Mouse (Mus musculus): ENCODE data around the gene Xpnpep1. TPM values are rescaled to one million over a fixed set of nuclear protein-coding genes. Genes with fewer than 3 reads are reported as not detected.

Gene Xpnpep1
- polyA plus RNA-seq, 1 experiment from 2014 or later: 112 TPM

DNA sequence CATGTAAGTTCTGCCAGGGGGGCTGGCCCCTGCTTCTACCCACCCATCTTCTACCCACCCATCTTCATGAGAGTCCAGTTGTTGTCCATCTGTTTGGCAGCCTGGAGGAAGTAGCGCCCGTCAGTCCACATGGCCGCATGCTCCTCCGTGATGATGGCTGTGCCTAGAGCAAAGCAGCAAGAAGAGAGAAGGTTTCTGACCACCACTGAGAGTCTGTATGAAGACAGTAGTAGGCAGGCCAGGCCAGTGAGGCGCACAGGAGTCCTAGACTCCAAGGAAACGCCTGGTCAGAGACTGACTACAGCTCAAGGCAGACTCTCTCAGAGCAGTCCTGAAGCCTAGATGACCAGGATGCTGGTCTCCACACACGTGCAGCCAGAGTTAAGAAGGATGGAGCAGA lies 26.7 kb downstream of the Xpnpep1 start:
- no peaks in the 10 kb centered on the region for H3K9me3 ChIP-seq (ENCODE audit: low read length)
- no peaks in the 10 kb centered on the region for H3K27me3 ChIP-seq (replicated peaks; ENCODE audit: insufficient read depth, low read length)
- TF ChIP-seq EP300 (IDR thresholded peaks at IDR 0.05): no peak
- no peak for TF ChIP-seq CTCF (IDR thresholded peaks at IDR 0.05)
- no peak overlapping the region for H3K27ac ChIP-seq (ENCODE audit: low read length)
- no peak overlapping the region for H3K4me2 ChIP-seq (replicated peaks; ENCODE audit: low read depth, low read length)
- no peaks in the 10 kb centered on the region for H3K36me3 ChIP-seq (ENCODE audit: insufficient read depth, low read length)
- no peak overlapping the region for H3K9ac ChIP-seq (replicated peaks; ENCODE audit: low read depth)
- ATAC-seq: no peak
- no peak for DNase-seq (ENCODE audit: low spot score)
- 92% methylated on average over 7 of the region's 7 CpGs for WGBS
- H3K4me3 ChIP-seq (ENCODE audit: low read depth, low read length): no peak overlapping the region
- peaks cover 5% of the 10 kb centered on the region; the same call in 1 of the 2 replicates for H3K4me1 ChIP-seq (ENCODE audit: insufficient read depth, low read depth, low read length)

DNA sequence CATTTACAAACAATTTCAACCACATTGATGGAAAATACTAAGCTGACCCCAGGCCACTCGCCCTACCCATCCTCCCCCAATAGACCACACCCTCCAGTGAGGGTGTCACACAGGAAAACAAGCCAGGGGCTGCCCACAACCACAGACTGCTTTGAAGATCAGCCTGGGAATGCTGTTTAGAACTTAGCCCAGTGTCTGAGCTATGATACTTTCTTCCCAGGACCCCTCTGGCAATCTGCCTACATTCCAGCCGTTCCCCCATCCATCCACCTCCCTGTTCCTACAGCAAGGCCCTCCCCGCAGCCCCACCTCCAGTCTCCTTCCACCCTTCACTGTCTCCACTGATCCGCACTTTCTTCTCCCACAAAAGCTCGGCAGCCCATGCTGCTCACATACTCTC lies 29.1 kb downstream of the Xpnpep1 start:
- no peak overlapping the region for H3K27ac ChIP-seq (ENCODE audit: low read length)
- no peaks in the 10 kb centered on the region for H3K27me3 ChIP-seq (replicated peaks; ENCODE audit: insufficient read depth, low read length)
- no peak for ATAC-seq
- H3K4me1 ChIP-seq (ENCODE audit: insufficient read depth, low read depth, low read length): peaks cover 5% of the 10 kb centered on the region; the same call in 1 of the 2 replicates
- peaks cover 16% of the 10 kb centered on the region; the same call in 1 of the 2 replicates for H3K36me3 ChIP-seq (ENCODE audit: insufficient read depth, low read length)
- no peak overlapping the region for H3K4me2 ChIP-seq (replicated peaks; ENCODE audit: low read depth, low read length)
- no peaks in the 10 kb centered on the region for H3K9me3 ChIP-seq (ENCODE audit: low read length)
- no peak for DNase-seq (ENCODE audit: low spot score)
- TF ChIP-seq EP300 (IDR thresholded peaks at IDR 0.05): no peak
- TF ChIP-seq CTCF (IDR thresholded peaks at IDR 0.05): no peak
- no peak overlapping the region for H3K9ac ChIP-seq (replicated peaks; ENCODE audit: low read depth)
- 52% methylated on average over 5 of the region's 5 CpGs for WGBS
- no peak overlapping the region for H3K4me3 ChIP-seq (ENCODE audit: low read depth, low read length)

DNA sequence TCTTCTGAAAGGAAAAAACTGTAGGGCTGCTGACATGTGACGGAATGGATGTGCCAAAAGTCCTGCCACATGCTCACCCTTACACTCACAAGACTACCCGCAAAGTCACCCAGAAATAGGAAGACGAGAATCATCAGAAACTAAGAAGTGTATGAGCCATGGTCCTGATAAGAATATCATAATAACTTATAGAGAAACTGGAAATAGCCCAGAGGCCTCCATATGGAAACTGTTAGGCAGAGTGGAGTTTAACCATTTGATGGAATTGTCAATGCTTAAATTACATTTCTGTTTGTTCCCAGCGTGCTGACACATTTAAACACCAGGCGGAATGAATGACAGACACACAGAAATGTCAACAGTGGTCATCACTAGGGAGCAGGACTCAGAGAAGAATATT lies 31.1 kb downstream of the Xpnpep1 start:
- Histone ChIP-seq H3K36me3 (ENCODE audit: insufficient read depth, low read length) (peaks cover 20% of the 10 kb centered on the region; the same call in 1 of the 2 replicates), H3K4me3 (ENCODE audit: low read depth, low read length) (no peak overlapping the region), H3K4me1 (ENCODE audit: insufficient read depth, low read depth, low read length) (peaks cover 5% of the 10 kb centered on the region; the same call in 1 of the 2 replicates), H3K9ac (replicated peaks; ENCODE audit: low read depth) (no peak overlapping the region), H3K4me2 (replicated peaks; ENCODE audit: low read depth, low read length) (no peak overlapping the region), H3K27me3 (replicated peaks; ENCODE audit: insufficient read depth, low read length) (no peaks in the 10 kb centered on the region), H3K27ac (ENCODE audit: low read length) (peak overlapping the region; percentile 76; the same call in 1 of the 2 replicates), H3K9me3 (ENCODE audit: low read length) (no peaks in the 10 kb centered on the region)
- no peak for ATAC-seq
- TF ChIP-seq EP300 (IDR thresholded peaks at IDR 0.05) (no peak), CTCF (IDR thresholded peaks at IDR 0.05) (no peak)
- WGBS: 63% methylated on average over 5 of the region's 5 CpGs
- no peak for DNase-seq (ENCODE audit: low spot score)

DNA sequence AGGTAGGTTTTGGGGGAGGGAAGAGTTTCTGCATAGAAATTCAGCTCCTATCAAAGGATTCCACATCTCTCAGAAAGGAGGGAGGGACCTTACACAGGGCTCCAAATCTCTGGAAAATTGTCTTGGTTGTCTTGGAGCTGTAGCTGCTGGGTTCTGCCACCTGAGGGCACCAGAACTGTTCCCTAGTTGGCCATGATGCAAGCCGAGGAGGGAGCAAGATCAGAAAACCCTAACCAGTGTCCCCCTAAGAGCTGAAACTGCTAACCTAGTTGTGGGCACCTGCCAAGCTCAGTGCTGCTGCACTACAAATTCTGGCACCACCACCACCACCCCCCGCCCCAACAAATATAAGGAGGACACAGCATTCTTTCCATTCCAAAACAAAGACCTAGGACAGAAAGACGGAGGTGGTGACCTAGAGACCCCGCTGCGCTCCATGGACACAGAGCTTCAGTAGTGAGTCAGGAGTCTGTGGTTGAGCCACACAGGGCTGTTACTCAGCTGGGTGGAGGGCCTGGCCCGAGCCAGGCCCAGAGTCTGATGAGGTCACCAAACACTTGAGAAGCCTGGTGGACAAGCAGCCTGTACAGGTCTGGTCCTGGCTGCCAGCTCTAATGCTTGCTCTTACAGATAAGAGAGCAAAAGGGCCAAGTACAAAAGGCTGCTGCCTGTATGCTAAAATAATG lies 31.9 kb downstream of the Xpnpep1 start:
- H3K4me1 ChIP-seq (ENCODE audit: insufficient read depth, low read depth, low read length): peaks cover 5% of the 10 kb centered on the region; the same call in 1 of the 2 replicates
- WGBS: 34% methylated on average over 6 of the region's 6 CpGs
- peak overlapping the region; percentile 76 for H3K27ac ChIP-seq (ENCODE audit: low read length)

DNA sequence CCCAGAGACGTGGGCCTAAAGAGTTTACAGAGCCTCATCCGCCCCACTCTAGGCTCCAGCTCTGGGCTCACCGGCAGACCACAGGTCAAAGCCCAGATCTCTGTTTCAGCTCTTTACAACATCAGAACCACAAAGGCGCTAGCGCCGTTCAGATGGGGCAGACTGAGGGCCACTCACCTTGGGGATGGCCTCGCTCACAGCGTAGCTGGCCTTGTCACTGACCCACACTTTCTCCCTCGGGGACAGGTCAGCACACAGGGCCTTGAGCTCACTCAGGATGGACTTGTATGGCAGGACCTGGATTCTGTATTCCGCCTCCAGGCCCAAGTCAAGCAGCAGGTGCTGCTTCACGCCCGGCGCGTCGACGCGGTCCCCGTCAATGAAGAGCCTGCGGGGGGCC lies 34.0 kb downstream of the Xpnpep1 start:
- Histone ChIP-seq H3K4me3 (ENCODE audit: low read depth, low read length) (no peak overlapping the region), H3K9ac (replicated peaks; ENCODE audit: low read depth) (no peak overlapping the region)

More for the DNA sequence above, 31.9 kb downstream of the Xpnpep1 start:
- ATAC-seq (peak; percentile 99), DNase-seq (ENCODE audit: low spot score) (peak; percentile 94)
- Histone ChIP-seq H3K9ac (replicated peaks; ENCODE audit: low read depth) (no peak overlapping the region), H3K9me3 (ENCODE audit: low read length) (no peaks in the 10 kb centered on the region), H3K4me2 (replicated peaks; ENCODE audit: low read depth, low read length) (no peak overlapping the region), H3K27me3 (replicated peaks; ENCODE audit: insufficient read depth, low read length) (no peaks in the 10 kb centered on the region), H3K4me3 (ENCODE audit: low read depth, low read length) (no peak overlapping the region), H3K36me3 (ENCODE audit: insufficient read depth, low read length) (peaks cover 20% of the 10 kb centered on the region; the same call in 1 of the 2 replicates)
- peak; percentile 86 for TF ChIP-seq CTCF (IDR thresholded peaks at IDR 0.05)
- TF ChIP-seq EP300 (IDR thresholded peaks at IDR 0.05): no peak; the same call in none of the 2 replicates

DNA sequence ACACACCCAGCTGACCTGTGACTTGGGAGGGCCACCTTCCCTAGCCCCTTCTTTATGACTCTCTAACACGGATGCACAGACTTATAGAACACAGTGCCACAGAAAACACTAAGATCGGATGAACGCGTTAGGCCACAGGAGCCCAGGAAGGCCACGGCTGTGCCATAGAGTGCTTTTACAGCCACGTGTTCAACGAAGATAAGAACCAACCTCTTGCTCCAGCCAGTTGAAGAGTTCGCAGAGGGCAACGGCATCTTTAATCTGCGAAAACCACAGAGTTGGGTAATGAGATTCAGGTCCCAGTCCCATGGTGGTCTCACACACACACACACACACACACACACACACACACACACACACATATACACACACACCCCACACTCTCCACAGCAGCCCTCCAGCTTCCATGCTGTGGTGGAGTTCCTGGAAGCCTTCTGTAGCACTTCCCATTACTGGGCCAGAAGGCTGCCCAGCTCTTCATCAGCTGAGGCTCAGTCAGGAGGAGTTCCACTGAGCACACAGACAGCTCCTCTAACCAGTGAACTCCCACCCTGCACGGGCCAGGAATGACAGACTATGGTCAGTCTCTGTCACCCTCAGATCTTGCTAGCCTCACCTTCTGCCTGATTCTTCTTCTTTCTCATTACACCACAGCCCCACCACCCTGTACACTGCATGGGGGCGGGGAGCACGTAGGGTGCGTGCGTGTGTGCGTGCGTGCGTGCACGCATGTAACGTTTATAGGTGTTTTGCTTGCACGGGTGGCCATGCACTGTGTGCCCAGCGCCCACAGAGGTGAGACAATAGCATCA lies 36.3 kb downstream of the Xpnpep1 start:
- H3K9me3 ChIP-seq (ENCODE audit: low read length): no peaks in the 10 kb centered on the region
- H3K9ac ChIP-seq (replicated peaks; ENCODE audit: low read depth): no peak overlapping the region
- no peaks in the 10 kb centered on the region for H3K27me3 ChIP-seq (replicated peaks; ENCODE audit: insufficient read depth, low read length)
- no peak overlapping the region for H3K27ac ChIP-seq (ENCODE audit: low read length)
- 90% methylated on average over 22 of the region's 22 CpGs for WGBS
- H3K4me2 ChIP-seq (replicated peaks; ENCODE audit: low read depth, low read length): no peak overlapping the region
- H3K4me3 ChIP-seq (ENCODE audit: low read depth, low read length): no peak overlapping the region
- H3K36me3 ChIP-seq (ENCODE audit: insufficient read depth, low read length): peaks cover 31% of the 10 kb centered on the region; the same call in 1 of the 2 replicates
- DNase-seq (ENCODE audit: low spot score): no peak
- no peak for ATAC-seq
- TF ChIP-seq EP300 (IDR thresholded peaks at IDR 0.05) (no peak), CTCF (IDR thresholded peaks at IDR 0.05) (no peak)
- peaks cover 2% of the 10 kb centered on the region; the same call in 1 of the 2 replicates for H3K4me1 ChIP-seq (ENCODE audit: insufficient read depth, low read depth, low read length)

More for the DNA sequence above, 34.0 kb downstream of the Xpnpep1 start:
- ATAC-seq (no peak), DNase-seq (ENCODE audit: low spot score) (no peak)
- 95% methylated on average over 19 of the region's 19 CpGs for WGBS
- Histone ChIP-seq H3K27me3 (replicated peaks; ENCODE audit: insufficient read depth, low read length) (no peaks in the 10 kb centered on the region), H3K36me3 (ENCODE audit: insufficient read depth, low read length) (peaks cover 31% of the 10 kb centered on the region; the same call in 1 of the 2 replicates), H3K4me2 (replicated peaks; ENCODE audit: low read depth, low read length) (no peak overlapping the region), H3K9me3 (ENCODE audit: low read length) (no peaks in the 10 kb centered on the region), H3K4me1 (ENCODE audit: insufficient read depth, low read depth, low read length) (peaks cover 5% of the 10 kb centered on the region; the same call in 1 of the 2 replicates), H3K27ac (ENCODE audit: low read length) (no peak overlapping the region)
- TF ChIP-seq CTCF (IDR thresholded peaks at IDR 0.05) (no peak), EP300 (IDR thresholded peaks at IDR 0.05) (no peak)

Measured in lung, postnatal 0 days (tissue).